Mouse (Mus musculus): ENCODE measurements at regions not wholly inside any gene's neighbourhood (a gene's known extent, or its start where the extent isn't known, plus 50 kb on each side); places are given as distances from the start of the nearest gene placed in this dataset.

GRCm38 (mm10) chr2:45316945-45317565 is 199.9 kb upstream of the Zeb2 start:
- no peak for DNase-seq

GRCm38 (mm10) chr2:45287530-45288009 is 170.4 kb upstream of the Zeb2 start:
- DNase-seq = no peak

DNA sequence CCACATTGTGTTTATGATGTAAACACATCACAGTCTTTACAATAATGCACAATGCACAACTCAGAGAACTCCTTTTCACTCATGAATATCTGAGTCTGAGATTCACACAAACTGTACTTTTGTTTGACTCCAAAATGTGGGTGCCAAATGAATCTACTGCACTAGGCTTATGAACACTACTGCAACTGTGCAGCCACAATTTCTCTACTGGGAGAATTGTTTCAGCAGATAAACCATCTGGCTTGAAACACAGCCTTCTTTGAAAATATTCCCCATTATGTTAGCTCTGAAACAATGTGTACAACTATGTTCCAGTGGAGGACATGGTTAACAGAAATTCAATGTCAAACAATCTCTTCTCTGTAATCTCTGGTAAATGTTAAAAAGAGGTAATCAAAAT is 166.6 kb upstream of the Zeb2 start:
- no peak for DNase-seq

DNA sequence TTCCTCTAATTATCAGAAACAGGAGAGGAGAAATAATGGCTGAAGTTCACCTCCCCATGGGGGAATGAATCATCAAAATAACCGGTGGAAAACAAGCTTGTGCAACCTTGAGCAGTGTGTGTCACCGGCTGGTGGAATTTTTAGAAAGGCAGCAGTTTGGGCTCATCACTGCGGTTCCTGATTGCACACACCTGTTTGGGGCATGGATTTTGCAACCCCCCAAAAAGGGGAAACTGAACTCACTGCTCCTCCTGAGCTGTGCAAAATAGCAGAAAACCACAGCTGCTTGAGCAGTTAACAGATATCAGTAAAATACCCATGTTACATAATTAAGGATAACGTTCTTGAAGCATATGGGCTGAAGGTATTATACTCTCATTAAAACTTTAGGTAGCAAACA is 162.3 kb upstream of the Zeb2 start:
- no peak for DNase-seq

DNA sequence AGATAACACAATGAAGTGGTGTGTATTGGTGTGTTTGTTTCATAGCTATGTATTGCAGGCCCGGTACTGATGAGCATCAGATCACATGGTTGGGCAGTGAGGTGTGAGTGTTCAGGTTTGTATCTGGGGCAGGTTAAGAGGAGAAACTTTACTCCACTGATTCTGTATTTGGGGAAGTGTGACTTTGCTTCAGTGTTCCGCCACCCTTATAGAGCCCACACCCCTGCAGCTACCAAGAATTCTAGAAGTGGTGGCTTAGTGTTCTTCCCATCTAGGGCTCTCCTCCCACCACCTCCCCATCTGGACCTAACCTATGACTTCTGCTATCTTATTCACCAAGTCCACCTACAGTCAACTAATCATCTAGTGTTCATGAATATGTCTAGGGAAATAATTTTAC is 160.4 kb upstream of the Zeb2 start:
- no peak for DNase-seq

GRCm38 (mm10) chr2:45276703-45277102 is 159.5 kb upstream of the Zeb2 start:
- DNase-seq = no peak

DNA sequence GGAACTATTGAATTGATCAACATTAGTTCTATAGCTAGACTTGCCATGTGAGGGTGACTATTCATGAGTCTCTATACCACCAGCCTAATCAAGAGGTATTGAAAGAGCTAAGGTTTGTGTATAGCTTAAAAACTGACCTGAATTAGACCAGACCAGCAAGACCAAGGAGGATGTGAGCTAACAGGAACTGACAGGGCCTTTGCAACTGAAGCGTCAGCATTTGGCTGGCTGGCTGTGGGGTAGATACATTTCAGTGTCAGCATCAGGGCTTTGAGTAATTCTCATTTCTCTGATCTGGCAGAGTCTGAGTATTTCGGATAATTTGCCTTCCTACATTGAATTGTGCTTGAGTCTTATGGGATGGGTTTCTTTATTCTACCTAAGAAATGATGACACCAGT is 152.8 kb upstream of the Zeb2 start:
- no peak for DNase-seq

DNA sequence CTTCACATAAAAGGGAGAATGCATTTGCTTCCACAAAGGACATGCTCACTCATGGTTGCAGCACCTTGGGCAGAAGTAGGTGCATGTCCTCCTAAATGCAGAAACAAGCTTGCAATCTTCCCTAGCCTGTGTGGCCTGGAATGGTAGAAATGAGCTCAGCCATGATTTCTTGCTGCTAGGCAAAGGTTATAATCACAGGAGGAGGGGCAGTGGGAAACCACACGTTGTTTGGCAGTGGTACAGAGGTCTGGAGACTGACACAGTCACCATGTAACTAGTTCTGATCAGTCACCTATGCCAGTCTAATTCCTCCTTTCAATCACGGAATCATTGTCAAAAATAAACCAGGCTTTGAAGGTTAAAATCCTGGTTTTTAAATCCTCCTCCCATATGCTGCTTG is 148.6 kb upstream of the Zeb2 start:
- no peak for DNase-seq

GRCm38 (mm10) chr2:45261949-45262348 is 144.8 kb upstream of the Zeb2 start:
- no peak for DNase-seq

- no peak for DNase-seq
Observed at GRCm38 (mm10) chr2:45258897-45259296, 141.7 kb upstream of the Zeb2 start.

GRCm38 (mm10) chr2:45256373-45256772 is 139.2 kb upstream of the Zeb2 start:
- DNase-seq = no peak

DNA sequence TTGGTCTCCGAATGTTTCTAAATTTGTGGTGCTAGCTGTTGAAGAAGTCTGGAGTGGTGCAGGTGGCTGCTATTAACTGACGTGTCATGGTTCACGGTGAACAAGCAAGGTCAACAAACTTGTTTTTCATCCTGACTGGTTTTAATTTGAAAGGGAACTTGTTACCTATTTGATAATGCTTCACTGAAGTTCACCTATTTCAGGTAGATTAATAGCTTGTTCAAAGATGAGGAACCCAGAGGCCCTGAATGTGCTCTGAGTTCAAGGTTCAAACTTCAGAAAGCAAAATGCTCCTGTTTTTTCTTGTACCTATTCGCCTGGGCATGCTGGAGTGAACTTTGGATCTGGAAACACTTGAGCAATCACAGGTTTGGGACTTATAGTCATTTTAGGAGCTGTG is 136.7 kb upstream of the Zeb2 start:
- no peak for DNase-seq

DNA sequence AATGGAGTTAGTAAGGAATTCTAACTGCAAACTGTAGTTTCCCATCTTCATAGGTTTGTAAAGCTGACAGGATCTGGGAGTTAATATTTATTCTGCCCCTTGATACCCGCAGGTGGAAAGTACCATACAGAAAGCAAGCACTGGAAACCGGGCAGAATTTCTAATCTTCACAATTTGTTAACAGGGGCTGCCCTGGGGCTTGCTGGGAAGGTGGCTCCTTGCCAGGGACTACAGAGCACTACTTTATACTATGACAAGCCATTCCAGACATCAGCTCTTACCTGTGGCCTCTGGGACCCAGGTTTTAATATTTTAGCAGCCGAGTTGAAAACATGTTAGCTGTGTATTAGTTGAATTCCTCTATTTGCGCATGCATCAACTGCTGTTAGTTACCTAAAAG is 135.1 kb upstream of the Zeb2 start:
- no peak for DNase-seq

DNA sequence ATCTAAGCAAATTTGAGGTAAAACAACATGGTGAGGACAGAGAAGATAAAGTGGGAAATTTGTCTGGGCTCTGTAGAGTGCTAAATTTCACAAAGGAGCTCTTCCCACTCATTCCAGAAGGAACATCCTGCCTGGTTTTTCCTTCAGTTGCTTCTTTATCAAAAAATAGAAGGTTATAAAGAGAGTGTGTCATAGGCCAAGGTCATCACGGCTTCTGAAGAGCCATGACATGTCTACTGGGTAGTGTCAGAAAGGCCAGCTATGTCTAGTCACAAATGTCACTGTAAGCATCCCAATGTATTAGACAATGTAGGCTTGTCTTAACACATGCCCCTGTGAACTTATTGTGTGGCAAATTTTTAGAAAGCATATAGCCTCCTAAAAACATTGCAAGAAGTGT is 132.5 kb upstream of the Zeb2 start:
- DNase-seq = no peak

DNA sequence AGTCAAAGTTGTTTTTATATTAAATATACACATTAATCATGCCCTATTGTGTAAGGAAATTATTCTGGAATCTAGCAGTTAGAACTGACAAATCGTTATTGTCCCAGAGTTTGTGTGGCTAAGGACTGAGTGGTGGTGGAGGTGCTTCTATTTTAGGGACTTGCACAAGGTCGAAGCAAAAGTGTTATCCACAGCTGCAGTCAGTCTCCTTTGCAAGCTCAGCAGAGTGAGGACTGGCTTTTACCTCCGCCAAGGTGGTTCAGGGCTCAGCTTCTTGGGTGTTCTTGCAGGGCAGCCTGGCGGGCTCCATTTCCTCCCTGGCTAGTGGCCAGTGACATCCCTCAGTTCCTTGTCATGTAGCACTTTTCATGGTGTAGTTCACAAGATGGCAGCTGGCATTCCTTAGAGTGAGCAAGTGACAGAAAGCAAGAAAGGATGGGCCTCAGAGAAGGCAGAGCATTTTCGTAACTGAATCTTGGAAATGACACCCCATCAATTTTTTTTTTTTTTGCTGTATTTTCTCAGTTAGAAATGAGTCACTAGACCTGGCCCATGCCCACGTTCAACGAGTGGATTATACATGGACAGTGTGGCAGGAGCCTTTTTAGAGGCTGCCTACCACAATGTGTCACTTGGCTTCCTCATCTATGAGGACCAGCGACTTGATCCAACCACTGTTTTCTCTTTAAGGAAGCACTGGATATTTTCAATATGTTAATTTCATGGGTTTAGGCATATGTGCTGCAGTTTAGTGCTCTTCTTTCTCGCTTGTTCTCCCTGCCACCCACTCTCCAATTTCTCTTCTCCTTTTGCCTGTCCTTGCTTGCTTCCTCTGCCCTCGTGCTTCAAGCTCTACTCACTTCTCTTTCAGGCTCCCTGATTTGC is 129.1 kb upstream of the Zeb2 start:
- no peak for DNase-seq

GRCm38 (mm10) chr2:45245506-45245905 is 128.3 kb upstream of the Zeb2 start:
- DNase-seq = no peak

GRCm38 (mm10) chr2:45244491-45244890 is 127.3 kb upstream of the Zeb2 start:
- DNase-seq = no peak

DNA sequence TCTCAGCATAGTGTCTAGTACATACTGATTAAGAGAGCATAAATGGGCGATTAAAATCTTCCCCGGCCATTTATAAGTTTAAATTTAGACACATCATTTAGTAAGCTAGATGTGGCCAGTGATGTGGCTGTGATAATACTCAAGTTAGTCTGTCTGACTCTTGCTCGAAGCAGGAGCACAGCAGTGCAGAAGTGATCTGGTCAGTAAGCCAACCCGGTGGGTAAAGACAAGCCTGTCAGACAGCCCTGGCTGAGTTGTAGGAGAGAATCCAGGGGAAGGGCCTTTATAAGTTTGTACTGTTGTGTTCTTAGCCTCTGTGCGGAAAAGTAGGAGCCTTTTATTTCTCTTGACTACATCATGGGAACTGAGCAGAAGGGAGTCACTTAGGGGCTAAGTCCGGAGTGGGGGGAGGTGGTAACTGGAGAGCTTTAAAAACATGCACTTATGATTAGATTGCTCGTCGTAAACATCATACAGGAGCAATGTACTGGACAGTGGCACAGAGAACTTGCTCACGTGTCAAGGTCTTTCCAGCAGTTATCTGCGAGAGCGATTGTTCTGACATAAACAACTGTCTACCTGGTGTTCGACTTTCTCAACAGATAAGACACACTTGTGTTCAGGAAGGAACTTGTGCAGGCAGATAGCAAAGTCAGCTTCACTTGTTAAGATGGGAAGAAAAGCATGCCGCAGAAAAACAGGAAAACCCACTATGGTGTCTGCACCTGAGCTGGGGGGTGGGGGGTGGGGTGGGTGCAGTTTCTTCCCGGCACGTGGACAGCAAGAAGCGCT is 122.5 kb upstream of the Zeb2 start:
- no peak for DNase-seq

DNA sequence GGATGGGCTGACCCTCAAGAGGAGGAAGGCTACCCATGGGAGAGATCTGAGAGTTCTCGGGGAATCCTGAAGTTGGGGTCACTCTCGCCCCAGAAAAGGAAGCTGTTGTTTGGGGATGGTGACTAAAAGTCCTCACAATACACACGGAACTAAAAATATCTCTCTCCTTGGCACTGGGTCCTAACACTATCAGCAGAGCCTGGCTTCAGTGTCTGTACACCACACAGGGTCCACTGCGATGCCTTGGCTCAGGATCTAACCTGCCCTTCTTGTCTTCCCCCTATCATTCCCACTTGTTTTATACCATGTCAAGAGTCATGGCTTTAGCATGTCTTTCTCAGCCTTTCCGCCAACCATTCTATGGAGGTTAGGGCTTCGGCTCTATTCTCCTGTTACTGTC is 121.8 kb upstream of the Zeb2 start:
- DNase-seq = no peak

DNA sequence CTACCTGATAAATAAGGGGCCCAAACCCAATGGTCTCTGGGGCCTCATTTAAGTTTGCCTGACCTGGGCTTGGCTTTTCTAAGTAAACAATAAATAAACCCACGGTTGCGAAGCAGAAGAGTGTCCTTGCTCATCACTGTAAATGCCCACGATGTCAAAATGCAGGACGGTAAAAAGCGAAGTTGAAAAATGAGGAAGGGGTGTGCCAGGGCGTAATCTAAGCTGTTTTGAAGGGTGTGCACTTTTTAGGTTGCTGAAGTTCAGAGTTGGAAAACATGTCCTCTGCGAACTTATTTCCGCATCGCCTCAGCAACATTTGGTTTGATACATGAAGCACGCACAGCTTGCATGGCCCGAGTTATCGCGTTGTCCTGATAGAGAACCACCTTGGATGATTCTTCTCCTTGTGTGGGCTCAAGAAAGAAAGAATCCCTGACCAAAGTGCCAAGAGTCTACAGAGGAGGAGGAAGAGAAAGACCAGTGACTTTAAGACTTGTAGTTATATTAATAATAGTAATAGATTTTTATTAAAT is 119.0 kb upstream of the Zeb2 start:
- DNase-seq = no peak

- DNase-seq = no peak
Observed at GRCm38 (mm10) chr2:45234148-45234547, 117.0 kb upstream of the Zeb2 start.

- DNase-seq = no peak
Observed at GRCm38 (mm10) chr2:45230351-45231209, 113.4 kb upstream of the Zeb2 start.
